Mouse (Mus musculus) bone marrow, adult 2 months (tissue): ENCODE measurements around the gene Mrpl32.

ENCODE experiments used
- CTCF ChIP-seq: fragments of 200-500 bp; IDR thresholded peaks from 2 replicates; pipeline ENCODE4 v1.5.1; 2011; ENCODE audit warnings: low read length, control low read depth; ENCODE audit not compliant: control insufficient read depth, insufficient read depth
- POLR2A ChIP-seq: fragments of 200-500 bp; IDR thresholded peaks from 2 replicates; pipeline ENCODE4 v1.6.1; 2011; ENCODE audit warnings: low read depth, mild to moderate bottlenecking, control low read depth, low read length, borderline replicate concordance; ENCODE audit not compliant: control insufficient read depth

GRCm38 (mm10) chr13:14649301-14649700, 36.3 kb upstream of the Mrpl32 start:
- TF ChIP-seq CTCF (no peak), POLR2A (no peak)
